Mouse (Mus musculus): ENCODE data around the gene Gm10273. TPM values are rescaled to one million over a fixed set of nuclear protein-coding genes. Genes with fewer than 3 reads are reported as not detected.
"Not testable (repeated sequence)": the region's sequence is repeated elsewhere in the genome, so short reads cannot be mapped to it uniquely, and the experiment has no call there.

Gm10273 gene
- polyA plus RNA-seq (2015; fragmentation: Nextera tagmentation; extraction: Ambion mirVana), result 1.6 and 2.9 TPM in 2 replicates

DNA sequence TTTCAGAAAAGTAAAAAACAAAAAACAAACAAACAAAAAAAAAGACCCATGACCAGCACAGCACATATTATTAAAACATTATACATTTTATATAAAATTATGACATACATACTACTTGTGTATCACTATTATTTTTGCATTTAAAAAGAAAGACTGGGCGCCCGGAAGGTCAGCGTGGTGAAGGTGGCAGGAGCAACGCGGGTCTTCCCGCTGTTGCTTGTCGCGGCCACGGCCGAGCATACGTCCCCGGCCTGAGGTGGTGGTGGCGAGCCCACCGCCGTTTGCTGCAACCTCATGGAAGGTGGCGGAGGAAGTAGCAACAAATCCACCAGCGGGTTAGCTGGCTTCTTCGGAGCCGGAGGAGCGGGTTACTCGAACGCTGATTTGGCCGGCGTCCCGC, at the start of gene Gm10273:
TSS of gene Gm10273 (plus strand) at position 172 of the 400 bp plus-strand sequence.
- H3K9ac ChIP-seq; H3K27me3 ChIP-seq; H3K36me3 ChIP-seq; H3K4me2 ChIP-seq; H3K4me3 ChIP-seq; H3K27ac ChIP-seq; H3K4me1 ChIP-seq (replicated peaks); H3K9me3 ChIP-seq; ATAC-seq (ENCODE audit: low FRiP score): not testable (repeated sequence)
- 88% methylated on average over 11 of the region's 25 CpGs for WGBS

DNA sequence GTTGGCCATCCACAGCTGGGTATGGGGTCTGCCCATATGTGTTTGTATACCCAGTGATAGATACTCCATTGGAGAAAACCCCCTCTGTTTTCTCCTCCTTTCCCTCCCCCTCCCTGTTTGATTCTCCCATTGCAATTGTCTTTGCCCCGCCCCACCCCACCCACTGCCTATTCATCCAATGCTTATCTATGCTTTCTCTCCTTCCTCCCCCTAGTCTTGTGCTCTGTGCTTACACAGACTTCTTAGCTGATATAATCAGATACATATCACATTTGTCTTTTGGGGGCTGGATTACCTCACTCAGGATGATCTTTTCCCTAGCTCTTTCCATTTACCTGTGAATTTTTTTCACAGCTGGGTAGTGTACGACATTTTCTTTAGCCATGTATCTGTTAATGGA, 48.9 kb upstream of the Gm10273 start:
- H3K4me2 ChIP-seq, result no peak overlapping the region
- no peak overlapping the region for H3K27ac ChIP-seq
- no peak for ATAC-seq (ENCODE audit: low FRiP score)
- peaks cover 63% of the 10 kb centered on the region for H3K36me3 ChIP-seq
- no peaks in the 10 kb centered on the region for H3K9me3 ChIP-seq
- no peaks in the 10 kb centered on the region for H3K27me3 ChIP-seq
- H3K4me1 ChIP-seq (replicated peaks), result no peaks in the 10 kb centered on the region
- no peak overlapping the region for H3K9ac ChIP-seq
- H3K4me3 ChIP-seq, result no peak overlapping the region
- WGBS, result 93% methylated on average over 2 of the region's 2 CpGs

DNA sequence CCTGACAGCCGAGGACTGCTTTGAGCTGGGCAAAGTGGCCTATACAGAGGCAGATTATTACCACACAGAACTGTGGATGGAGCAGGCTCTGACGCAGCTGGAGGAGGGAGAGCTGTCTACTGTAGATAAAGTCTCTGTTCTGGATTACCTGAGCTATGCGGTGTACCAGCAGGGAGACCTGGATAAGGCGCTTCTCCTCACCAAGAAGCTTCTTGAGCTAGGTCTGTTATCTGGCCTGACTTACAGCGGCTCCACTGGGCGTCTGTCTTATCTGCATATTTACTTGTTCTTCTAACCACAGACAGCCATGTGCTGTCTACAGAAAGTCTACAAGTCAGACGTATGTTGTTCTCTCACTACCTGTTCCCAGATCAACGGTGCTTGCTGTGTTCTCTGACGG, 47.2 kb upstream of the Gm10273 start:
- no peak for ATAC-seq (ENCODE audit: low FRiP score)
- WGBS, result 93% methylated on average over 9 of the region's 9 CpGs
- Histone ChIP-seq H3K27me3 (no peaks in the 10 kb centered on the region), H3K9ac (no peak overlapping the region), H3K4me3 (no peak overlapping the region), H3K4me2 (no peak overlapping the region), H3K4me1 (replicated peaks) (no peaks in the 10 kb centered on the region), H3K9me3 (no peaks in the 10 kb centered on the region), H3K27ac (no peak overlapping the region), H3K36me3 (peaks cover 65% of the 10 kb centered on the region)

DNA sequence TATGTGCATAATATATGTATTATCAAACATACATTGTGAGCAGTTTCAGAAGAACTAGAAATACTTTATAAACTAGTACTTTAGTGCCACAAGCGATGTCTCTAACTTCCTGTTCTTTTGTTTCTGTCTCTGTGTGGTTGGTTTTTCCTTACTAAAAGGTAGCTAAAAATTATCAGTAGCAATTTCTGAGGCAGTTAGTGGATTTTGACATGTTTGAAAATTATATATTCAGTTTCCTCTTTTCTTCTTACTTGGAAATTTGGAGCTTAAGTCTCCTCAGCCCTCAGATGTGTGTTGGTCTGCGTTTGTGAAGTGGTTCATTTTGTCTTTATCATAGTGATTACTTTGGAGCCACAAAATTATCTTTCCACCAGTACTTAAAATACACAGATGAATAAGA, 45.9 kb upstream of the Gm10273 start:
- Histone ChIP-seq H3K27me3 (no peaks in the 10 kb centered on the region), H3K4me1 (replicated peaks) (no peaks in the 10 kb centered on the region), H3K9me3 (no peaks in the 10 kb centered on the region), H3K4me2 (no peak overlapping the region), H3K4me3 (no peak overlapping the region), H3K9ac (no peak overlapping the region), H3K36me3 (peaks cover 64% of the 10 kb centered on the region), H3K27ac (no peak overlapping the region)
- no peak for ATAC-seq (ENCODE audit: low FRiP score)
- WGBS, result 96% methylated on average over 2 of the region's 2 CpGs

DNA sequence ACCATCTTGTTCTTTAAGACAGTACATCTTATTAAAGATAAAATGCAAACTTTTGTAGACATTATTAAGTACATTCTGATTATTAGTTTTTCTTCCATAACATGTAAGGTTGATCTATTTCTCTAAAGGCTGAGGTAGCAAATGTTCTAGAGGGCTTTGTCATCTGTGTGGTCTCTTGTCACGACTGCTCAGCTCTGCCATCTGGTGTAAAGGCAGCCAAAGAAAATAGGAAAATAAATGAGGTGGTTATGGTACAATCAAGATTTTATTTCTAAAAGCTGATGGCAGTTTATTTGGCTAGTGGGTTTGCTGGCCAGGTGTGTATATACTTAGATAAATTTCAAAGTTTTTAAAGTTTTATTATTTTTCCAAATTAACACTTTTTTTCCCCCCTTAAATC, 42.4 kb upstream of the Gm10273 start:
- no peak overlapping the region for H3K4me3 ChIP-seq
- H3K36me3 ChIP-seq, result peaks cover 66% of the 10 kb centered on the region
- WGBS, result 60% methylated on average over 1 of the region's 1 CpGs
- no peak for ATAC-seq (ENCODE audit: low FRiP score)
- no peaks in the 10 kb centered on the region for H3K27me3 ChIP-seq
- no peaks in the 10 kb centered on the region for H3K4me1 ChIP-seq (replicated peaks)
- no peak overlapping the region for H3K9ac ChIP-seq
- H3K9me3 ChIP-seq, result no peaks in the 10 kb centered on the region
- H3K27ac ChIP-seq, result no peak overlapping the region
- H3K4me2 ChIP-seq, result no peak overlapping the region

DNA sequence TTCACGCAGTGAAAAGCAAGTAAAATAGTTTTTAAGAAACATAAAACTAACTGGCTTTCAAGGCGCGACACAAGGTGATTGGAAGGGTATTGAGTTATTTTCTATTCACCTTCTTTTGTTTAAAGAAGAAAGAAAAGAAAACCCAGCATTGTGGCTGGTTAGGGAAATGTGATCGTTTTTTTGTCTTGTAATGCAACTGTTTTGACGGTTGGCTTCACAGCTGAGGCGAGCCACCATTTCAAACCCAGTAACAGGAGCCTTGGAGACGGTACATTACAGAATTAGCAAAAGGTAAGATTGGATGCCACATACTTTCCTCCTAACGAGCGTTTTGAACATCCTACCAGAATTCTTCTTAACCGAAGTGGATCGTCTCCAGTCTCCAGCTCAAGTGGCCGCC, 41.3 kb upstream of the Gm10273 start:
- ATAC-seq (ENCODE audit: low FRiP score), result no peak
- no peak overlapping the region for H3K27ac ChIP-seq
- no peaks in the 10 kb centered on the region for H3K4me1 ChIP-seq (replicated peaks)
- WGBS, result 74% methylated on average over 12 of the region's 12 CpGs
- H3K4me2 ChIP-seq, result no peak overlapping the region
- no peaks in the 10 kb centered on the region for H3K9me3 ChIP-seq
- H3K9ac ChIP-seq, result no peak overlapping the region
- H3K4me3 ChIP-seq, result no peak overlapping the region
- no peaks in the 10 kb centered on the region for H3K27me3 ChIP-seq
- H3K36me3 ChIP-seq, result peaks cover 57% of the 10 kb centered on the region

DNA sequence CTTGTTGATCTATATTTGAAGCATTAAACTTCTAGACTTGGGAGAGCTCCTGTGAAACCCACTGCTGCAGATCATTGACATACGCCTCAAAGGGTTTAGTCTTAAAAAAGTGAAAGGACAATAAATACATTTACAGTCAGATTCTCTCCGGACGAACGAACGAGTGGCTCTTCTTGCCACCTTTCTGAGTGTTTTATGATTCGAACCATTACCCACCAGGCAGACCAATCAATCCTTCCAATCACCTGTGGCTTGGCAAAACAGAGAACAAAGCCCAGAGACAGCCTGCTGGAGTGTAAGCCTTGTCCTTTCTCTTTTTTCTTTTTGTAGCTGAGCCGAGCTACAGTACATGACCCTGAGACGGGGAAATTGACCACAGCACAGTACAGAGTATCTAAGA, 40.4 kb upstream of the Gm10273 start:
- Histone ChIP-seq H3K27me3 (no peaks in the 10 kb centered on the region), H3K4me2 (no peak overlapping the region), H3K36me3 (peaks cover 53% of the 10 kb centered on the region), H3K27ac (no peak overlapping the region), H3K9ac (no peak overlapping the region), H3K9me3 (no peaks in the 10 kb centered on the region), H3K4me1 (replicated peaks) (no peaks in the 10 kb centered on the region), H3K4me3 (no peak overlapping the region)
- WGBS, result 84% methylated on average over 8 of the region's 8 CpGs
- ATAC-seq (ENCODE audit: low FRiP score), result no peak

DNA sequence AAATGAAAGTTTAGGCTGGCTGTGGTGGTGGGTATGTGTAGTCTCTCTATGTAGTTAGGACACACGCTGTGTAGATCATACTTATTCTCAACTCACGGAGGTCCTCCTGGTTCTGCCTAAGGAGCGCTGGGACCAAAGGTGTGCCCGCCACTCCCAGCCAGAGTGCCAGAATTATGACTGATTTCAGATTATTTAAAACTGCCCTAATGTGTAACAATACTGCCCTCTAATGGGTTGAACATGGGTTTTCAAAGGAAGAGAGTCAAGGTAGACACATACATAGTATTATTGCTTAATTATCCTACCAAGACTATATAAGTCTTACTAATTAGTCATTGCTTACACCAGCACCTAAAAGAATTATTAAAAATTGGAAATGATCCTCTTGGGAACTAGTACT, 36.7 kb upstream of the Gm10273 start:
- 91% methylated on average over 4 of the region's 4 CpGs for WGBS
- ATAC-seq (ENCODE audit: low FRiP score), result no peak

DNA sequence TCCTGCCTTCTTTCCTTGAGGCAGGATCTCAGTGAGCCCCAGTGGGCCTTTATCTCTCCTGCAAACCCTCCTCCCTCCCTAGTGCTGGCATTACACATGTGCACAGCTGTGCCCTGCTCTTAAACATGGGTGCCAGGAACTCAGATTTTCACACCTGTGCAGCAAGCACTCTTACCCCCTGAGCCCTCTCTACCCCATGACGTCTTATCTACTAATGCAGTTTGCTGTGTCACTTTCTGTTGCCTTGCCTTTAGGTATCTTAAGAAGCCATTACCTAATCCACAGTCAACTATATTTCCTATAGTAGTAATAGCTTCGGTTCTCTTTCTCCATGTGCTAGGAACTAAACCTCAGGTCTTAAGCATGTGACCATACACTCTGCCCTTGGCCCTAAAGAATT, 32.2 kb upstream of the Gm10273 start:
- no peak overlapping the region for H3K9ac ChIP-seq
- H3K4me3 ChIP-seq, result no peak overlapping the region
- no peak overlapping the region for H3K27ac ChIP-seq
- no peak for ATAC-seq (ENCODE audit: low FRiP score)
- 97% methylated on average over 2 of the region's 2 CpGs for WGBS
- H3K4me1 ChIP-seq (replicated peaks), result no peaks in the 10 kb centered on the region
- H3K4me2 ChIP-seq, result no peak overlapping the region
- no peaks in the 10 kb centered on the region for H3K27me3 ChIP-seq
- H3K36me3 ChIP-seq, result peaks cover 65% of the 10 kb centered on the region
- H3K9me3 ChIP-seq, result no peaks in the 10 kb centered on the region

More for the DNA sequence above, 36.7 kb upstream of the Gm10273 start:
- no peaks in the 10 kb centered on the region for H3K4me1 ChIP-seq (replicated peaks)
- H3K9ac ChIP-seq, result no peak overlapping the region
- H3K27ac ChIP-seq, result no peak overlapping the region
- H3K4me3 ChIP-seq, result no peak overlapping the region
- H3K9me3 ChIP-seq, result no peaks in the 10 kb centered on the region
- no peak overlapping the region for H3K4me2 ChIP-seq
- H3K36me3 ChIP-seq, result peaks cover 55% of the 10 kb centered on the region
- H3K27me3 ChIP-seq, result no peaks in the 10 kb centered on the region

DNA sequence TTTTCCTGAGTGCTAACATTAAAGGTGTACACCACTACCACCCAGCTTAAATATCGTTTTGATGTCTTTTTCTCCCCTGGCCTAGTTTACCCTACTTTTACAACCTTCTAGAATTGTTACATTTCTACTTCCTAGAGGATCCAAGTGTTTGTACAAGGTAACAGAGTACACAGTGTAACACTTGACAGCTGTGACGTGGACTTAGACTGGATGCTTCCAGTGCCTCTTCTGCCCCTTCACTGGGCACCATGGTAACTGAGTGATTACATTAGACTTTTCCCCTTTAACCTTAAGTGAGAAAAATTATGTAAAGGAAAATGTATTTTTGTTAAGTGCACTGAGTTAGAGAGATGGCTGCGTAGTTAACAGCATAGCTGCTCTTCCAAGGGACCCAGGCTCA, 30.9 kb upstream of the Gm10273 start:
- no peaks in the 10 kb centered on the region for H3K27me3 ChIP-seq
- 91% methylated on average over 3 of the region's 3 CpGs for WGBS
- H3K4me1 ChIP-seq (replicated peaks), result no peaks in the 10 kb centered on the region
- H3K27ac ChIP-seq, result no peak overlapping the region
- no peaks in the 10 kb centered on the region for H3K9me3 ChIP-seq
- H3K4me3 ChIP-seq, result no peak overlapping the region
- H3K9ac ChIP-seq, result no peak overlapping the region
- H3K4me2 ChIP-seq, result no peak overlapping the region
- no peak for ATAC-seq (ENCODE audit: low FRiP score)
- H3K36me3 ChIP-seq, result peaks cover 77% of the 10 kb centered on the region

DNA sequence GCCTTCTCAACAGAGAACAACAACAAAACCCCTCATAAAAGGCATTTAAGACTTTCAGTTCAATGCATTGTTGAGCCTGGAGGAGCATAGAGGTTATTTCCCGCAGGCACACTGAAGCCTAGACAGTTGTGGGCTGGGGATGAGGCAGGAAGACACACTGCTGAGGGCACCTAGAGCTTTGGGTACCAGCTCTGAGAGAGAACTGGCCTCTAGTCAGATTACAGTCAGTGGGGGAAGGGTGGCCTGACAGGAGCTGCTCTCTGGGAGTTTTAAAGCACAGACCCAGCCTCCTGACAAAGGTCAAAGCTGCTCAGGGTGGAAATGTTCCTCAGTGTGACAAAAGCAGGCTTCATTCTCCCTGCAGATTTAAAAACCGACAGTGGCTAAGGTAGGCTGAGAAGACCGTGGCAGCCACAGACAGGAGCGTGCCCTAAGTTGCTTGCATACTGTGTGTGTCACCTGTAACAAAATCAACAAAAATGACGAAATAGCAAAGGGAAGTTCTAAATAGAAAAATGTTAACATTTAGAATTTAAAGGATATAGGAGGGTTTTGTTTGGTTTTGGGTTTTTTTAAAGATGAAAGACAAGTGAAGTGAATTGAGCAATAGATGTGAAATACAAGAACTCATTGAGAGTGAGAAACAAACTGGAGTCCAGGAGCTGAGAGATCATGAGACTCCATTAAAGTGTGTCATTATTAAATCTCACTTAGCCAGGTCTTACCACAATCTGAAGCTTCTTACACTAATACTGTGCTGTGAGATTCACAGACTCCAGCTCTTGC, 29.4 kb upstream of the Gm10273 start:
- peaks cover 86% of the 10 kb centered on the region for H3K36me3 ChIP-seq
- ATAC-seq (ENCODE audit: low FRiP score), result no peak
- 82% methylated on average over 5 of the region's 5 CpGs for WGBS
- no peaks in the 10 kb centered on the region for H3K27me3 ChIP-seq
- no peaks in the 10 kb centered on the region for H3K9me3 ChIP-seq
- H3K4me2 ChIP-seq, result no peak overlapping the region
- H3K4me1 ChIP-seq (replicated peaks), result no peaks in the 10 kb centered on the region
- H3K4me3 ChIP-seq, result no peak overlapping the region
- H3K27ac ChIP-seq, result no peak overlapping the region
- H3K9ac ChIP-seq, result no peak overlapping the region; the same call in 1 of the 2 replicates

DNA sequence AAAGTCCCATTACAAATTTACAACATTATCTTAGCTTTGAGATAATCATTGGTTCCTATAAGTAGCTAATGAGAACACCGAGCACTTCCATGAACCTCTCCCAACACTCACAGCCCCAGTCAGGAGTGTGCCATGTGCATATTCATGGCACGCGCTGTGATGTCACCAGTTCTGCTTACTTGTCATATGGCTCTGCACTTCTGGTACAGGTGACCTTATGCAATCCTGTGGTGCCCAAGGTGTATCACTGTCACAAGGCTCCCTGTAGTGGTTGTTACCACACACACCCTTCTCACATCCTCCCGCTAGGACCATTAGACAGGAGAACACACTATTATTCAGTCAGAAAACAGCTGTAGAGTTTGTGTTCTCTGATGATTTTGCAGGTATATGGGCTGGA, 28.7 kb upstream of the Gm10273 start:
- H3K27ac ChIP-seq, result no peak overlapping the region
- no peak overlapping the region for H3K4me3 ChIP-seq
- H3K27me3 ChIP-seq, result no peaks in the 10 kb centered on the region
- ATAC-seq (ENCODE audit: low FRiP score), result no peak
- H3K9me3 ChIP-seq, result no peaks in the 10 kb centered on the region
- H3K4me1 ChIP-seq (replicated peaks), result no peaks in the 10 kb centered on the region
- peaks cover 88% of the 10 kb centered on the region for H3K36me3 ChIP-seq
- 97% methylated on average over 4 of the region's 4 CpGs for WGBS
- H3K9ac ChIP-seq, result no peak overlapping the region
- no peak overlapping the region for H3K4me2 ChIP-seq

DNA sequence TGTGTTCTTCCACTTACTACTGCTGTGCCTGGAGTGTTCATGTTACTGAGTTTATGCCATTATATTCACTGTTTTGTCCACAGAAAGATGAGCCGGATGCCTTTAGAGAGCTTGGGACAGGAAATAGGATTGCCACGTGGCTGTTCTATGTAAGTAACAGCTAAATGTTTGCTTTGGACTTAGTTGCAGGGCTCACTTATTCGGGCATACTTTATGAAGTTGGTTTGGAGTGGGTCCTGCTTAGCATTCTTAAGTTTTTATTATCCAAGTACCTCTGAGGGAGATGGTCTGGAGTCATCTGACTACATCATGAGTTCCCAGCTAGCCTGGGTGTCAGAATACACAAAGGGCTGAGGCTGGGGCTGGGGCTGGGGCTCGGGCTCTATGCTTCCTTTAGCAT, 28.2 kb upstream of the Gm10273 start:
- WGBS, result 92% methylated on average over 4 of the region's 4 CpGs

More for the DNA sequence above, 28.2 kb upstream of the Gm10273 start:
- no peak overlapping the region for H3K4me3 ChIP-seq
- H3K4me2 ChIP-seq, result no peak overlapping the region
- H3K9me3 ChIP-seq, result no peaks in the 10 kb centered on the region
- ATAC-seq (ENCODE audit: low FRiP score), result no peak
- no peak overlapping the region for H3K27ac ChIP-seq
- no peaks in the 10 kb centered on the region for H3K4me1 ChIP-seq (replicated peaks)
- H3K27me3 ChIP-seq, result no peaks in the 10 kb centered on the region
- H3K9ac ChIP-seq, result no peak overlapping the region
- peaks cover 85% of the 10 kb centered on the region for H3K36me3 ChIP-seq

Data from hindbrain, embryonic 13.5 days (tissue).